Mouse (Mus musculus) spleen, adult 2 months (tissue): ENCODE data around the gene Tmem151b. TPM values are rescaled to one million over a fixed set of nuclear protein-coding genes. Genes with fewer than 3 reads are reported as not detected.

Experiments
- DNase-seq, 2 experiments: peaks; one replicate each; pipeline versions ENCODE4 v3.0.0 to v3.0.0-alpha.2; 2012 to 2021; ENCODE audit warnings: low spot score in 2 of 2, low read depth in 1 of 2
- H3K27ac ChIP-seq: fragments of 200-500 bp; 2 replicates; pipeline ENCODE4 v1.5.1; 2012; ENCODE audit warnings: low read length, inconsistent platforms; ENCODE audit not compliant: insufficient read depth
- H3K27me3 ChIP-seq: fragments of 200-500 bp; 2 replicates; pipeline ENCODE4 v1.6.1; 2012; ENCODE audit warnings: mild to moderate bottlenecking, moderate library complexity, low read length, inconsistent platforms; ENCODE audit not compliant: control insufficient read depth, insufficient read depth
- H3K36me3 ChIP-seq: fragments of 200-500 bp; 2 replicates; pipeline ENCODE4 v1.6.1; 2012; ENCODE audit warnings: mild to moderate bottlenecking, low read length, inconsistent platforms; ENCODE audit not compliant: control insufficient read depth, insufficient read depth
- H3K4me1 ChIP-seq: fragments of 200-500 bp; 2 replicates; pipeline ENCODE4 v1.6.1; 2011; ENCODE audit warnings: inconsistent platforms; ENCODE audit not compliant: control insufficient read depth, insufficient read depth, insufficient read length
- H3K4me3 ChIP-seq: fragments of 200-500 bp; 2 replicates; pipeline ENCODE4 v1.5.1; 2011; ENCODE audit warnings: mild to moderate bottlenecking, inconsistent platforms; ENCODE audit not compliant: insufficient read depth, insufficient read length; ENCODE audit errors: extremely low read depth
- CTCF ChIP-seq: fragments of 200-500 bp; IDR thresholded peaks from 2 replicates; pipeline ENCODE4 v1.5.1; 2011; ENCODE audit warnings: mild to moderate bottlenecking, inconsistent platforms; ENCODE audit not compliant: insufficient read depth, insufficient read length, insufficient replicate concordance; ENCODE audit errors: extremely low read depth
- POLR2A ChIP-seq: fragments of 200-500 bp; IDR thresholded peaks from 2 replicates; pipeline ENCODE4 v1.6.1; 2011; ENCODE audit warnings: low read depth, low read length, inconsistent platforms
- WGBS: fragments of 180-500 bp; shearing (Covaris S2); methylation state at CpG from one replicate; pipeline ENCODE4 v1.1.7; 2018; 5-methylcytosine and 5-hydroxymethylcytosine counted together
- polyA plus RNA-seq: library from polyadenylated mRNA; depleted of rRNA; stranded (reverse); fragments of >200 nt; gene quantifications from 2 replicates; pipeline ENCODE4 v1.2.3, GENCODE M21; 2012

The Tmem151b gene
- polyA plus RNA-seq, 1 experiment, result 2.3 TPM

DNA sequence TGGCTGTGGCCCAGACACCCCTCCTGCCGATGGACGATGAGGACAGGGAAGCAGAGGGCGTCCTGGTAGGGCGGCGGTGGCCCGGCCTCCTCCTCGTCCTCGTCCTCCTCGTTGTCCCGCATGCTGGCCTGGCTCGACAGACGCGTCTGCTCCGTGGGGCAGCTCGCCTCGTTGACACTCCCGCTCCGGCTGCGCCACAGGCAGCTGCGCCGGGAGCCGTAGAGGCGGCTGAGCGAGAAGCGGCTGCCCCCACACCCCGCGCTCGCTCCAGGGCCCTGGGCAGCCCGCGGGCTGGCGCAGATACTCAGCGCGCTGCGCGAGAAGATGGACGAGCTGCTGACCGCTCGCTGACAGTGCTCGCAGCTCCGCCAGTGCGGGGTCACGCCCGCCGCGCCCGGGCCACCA is 4.6 kb downstream of the Tmem151b start:
- no peak for DNase-seq
- WGBS, result 23% methylated on average over 46 of the region's 46 CpGs

GRCm38 (mm10) chr17:45544001-45544872 is 5.2 kb downstream of the Tmem151b start:
- H3K4me3 ChIP-seq, result no peak overlapping the region
- 15% methylated on average over 24 of the region's 24 CpGs for WGBS

More for the DNA sequence above, 4.6 kb downstream of the Tmem151b start:
- H3K27me3 ChIP-seq, result peaks cover 24% of the 10 kb centered on the region
- H3K4me1 ChIP-seq, result peaks cover 15% of the 10 kb centered on the region; the same call in 1 of the 2 replicates
- TF ChIP-seq CTCF (no peak), POLR2A (no peak)
- no peak overlapping the region for H3K27ac ChIP-seq
- H3K4me3 ChIP-seq, result no peak overlapping the region
- H3K36me3 ChIP-seq, result no peaks in the 10 kb centered on the region

GRCm38 (mm10) chr17:45543115-45543514 is 6.4 kb downstream of the Tmem151b start:
- DNase-seq, result no peak
- peaks cover 11% of the 10 kb centered on the region for H3K27me3 ChIP-seq
- no peaks in the 10 kb centered on the region for H3K36me3 ChIP-seq
- TF ChIP-seq CTCF (no peak), POLR2A (no peak)
- H3K4me3 ChIP-seq, result no peak overlapping the region
- peaks cover 10% of the 10 kb centered on the region; the same call in 1 of the 2 replicates for H3K4me1 ChIP-seq
- WGBS, result 37% methylated on average over 1 of the region's 1 CpGs
- H3K27ac ChIP-seq, result no peak overlapping the region

More at GRCm38 (mm10) chr17:45544001-45544872, 5.2 kb downstream of the Tmem151b start:
- no peak overlapping the region for H3K27ac ChIP-seq
- H3K4me1 ChIP-seq, result peaks cover 13% of the 10 kb centered on the region; the same call in 1 of the 2 replicates
- TF ChIP-seq CTCF, result no peak
- TF ChIP-seq POLR2A, result no peak
- no peak for DNase-seq
- H3K36me3 ChIP-seq, result no peaks in the 10 kb centered on the region
- peaks cover 18% of the 10 kb centered on the region for H3K27me3 ChIP-seq

DNA sequence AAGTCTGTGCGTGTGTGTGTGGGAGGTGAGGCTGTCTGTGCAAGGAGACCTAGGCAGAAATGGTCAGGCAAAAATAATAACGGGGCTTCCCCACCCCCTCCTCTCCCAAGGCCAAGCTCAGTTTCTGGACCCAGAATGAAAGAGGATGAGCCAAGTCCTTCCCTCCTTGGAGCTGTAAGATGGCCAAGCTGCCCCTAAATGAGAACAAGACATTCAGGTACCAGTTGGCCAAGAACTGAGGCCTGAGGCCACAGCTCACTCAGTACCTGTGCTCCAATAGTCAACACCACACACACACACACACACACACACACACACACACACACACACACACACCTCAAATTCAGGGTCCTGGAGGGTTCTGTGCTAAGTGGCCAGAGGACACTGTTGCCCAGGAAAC is 6.8 kb downstream of the Tmem151b start:
- Histone ChIP-seq H3K4me1 (peaks cover 10% of the 10 kb centered on the region; the same call in 1 of the 2 replicates), H3K4me3 (no peak overlapping the region), H3K27ac (no peak overlapping the region), H3K27me3 (peaks cover 11% of the 10 kb centered on the region), H3K36me3 (no peaks in the 10 kb centered on the region)
- TF ChIP-seq CTCF, result no peak
- DNase-seq, result no peak
- 68% methylated on average over 2 of the region's 2 CpGs for WGBS

DNA sequence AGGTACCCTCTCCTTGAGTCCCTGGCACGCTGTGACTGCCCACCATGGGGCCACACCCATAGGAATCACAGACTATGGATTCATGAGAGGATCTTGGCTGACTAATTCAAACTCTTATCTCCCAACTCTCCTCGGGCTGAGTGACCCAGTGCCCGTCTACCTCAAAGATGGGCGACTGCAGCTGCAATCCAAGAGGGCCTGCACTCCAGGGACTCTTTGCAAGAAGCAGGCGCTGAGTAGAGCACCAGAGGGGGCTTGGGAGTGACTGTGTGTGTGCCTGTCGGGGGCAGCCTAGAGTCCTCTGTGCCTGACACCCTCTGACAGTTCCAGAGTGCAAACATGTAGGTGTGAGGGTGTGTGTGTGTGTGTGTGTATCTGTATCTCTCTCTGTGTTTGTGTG is 7.3 kb downstream of the Tmem151b start:
- Histone ChIP-seq H3K4me1 (peaks cover 10% of the 10 kb centered on the region; the same call in 1 of the 2 replicates), H3K4me3 (no peak overlapping the region), H3K27me3 (peaks cover 11% of the 10 kb centered on the region), H3K27ac (no peak overlapping the region), H3K36me3 (no peaks in the 10 kb centered on the region)
- DNase-seq, result no peak
- no peak for TF ChIP-seq POLR2A
- no peak for TF ChIP-seq CTCF
- WGBS, result 37% methylated on average over 6 of the region's 6 CpGs

DNA sequence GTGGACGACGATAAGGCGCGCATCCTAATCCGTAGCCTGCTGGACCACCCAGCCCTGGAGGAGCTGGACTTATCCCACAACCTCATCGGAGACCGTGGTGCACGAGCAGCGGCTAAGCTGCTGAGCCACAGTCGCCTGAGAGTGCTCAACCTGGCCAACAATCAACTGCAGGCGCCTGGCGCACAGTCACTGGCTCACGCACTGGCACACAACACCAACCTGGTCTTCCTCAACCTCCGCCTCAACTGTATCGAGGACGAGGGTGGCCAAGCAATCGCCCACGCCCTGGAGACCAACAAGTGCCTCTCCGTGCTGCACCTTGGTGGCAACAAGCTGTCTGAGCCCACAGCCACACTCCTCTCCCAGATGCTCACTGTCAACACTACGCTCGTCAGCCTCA is 9.8 kb downstream of the Tmem151b start:
- H3K27ac ChIP-seq, result no peak overlapping the region
- no peak for DNase-seq
- H3K4me3 ChIP-seq, result no peak overlapping the region
- peaks cover 6% of the 10 kb centered on the region; the same call in 1 of the 2 replicates for H3K27me3 ChIP-seq
- TF ChIP-seq CTCF (no peak), POLR2A (no peak)
- 81% methylated on average over 21 of the region's 21 CpGs for WGBS
- no peaks in the 10 kb centered on the region for H3K36me3 ChIP-seq
- no peaks in the 10 kb centered on the region for H3K4me1 ChIP-seq

DNA sequence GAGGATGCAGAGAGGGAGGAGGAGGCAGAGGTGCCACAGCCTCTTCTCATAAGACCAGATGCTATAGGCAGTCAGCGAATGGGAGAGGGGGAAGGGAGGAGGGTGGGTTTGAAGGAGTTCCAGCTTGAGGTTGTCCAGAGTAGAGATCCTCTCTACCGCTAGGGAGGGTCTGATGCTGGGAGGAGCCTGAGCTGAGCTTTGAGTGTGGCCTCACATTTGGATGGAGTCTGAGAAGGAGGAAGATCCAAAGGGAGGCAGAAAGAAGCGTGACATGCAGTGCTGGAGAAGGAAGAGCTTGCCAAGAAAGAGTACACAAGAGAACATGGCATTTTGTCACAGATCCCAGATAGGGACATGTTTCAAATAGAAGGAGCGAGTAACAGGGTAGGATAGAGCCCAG is 11.1 kb downstream of the Tmem151b start:
- Histone ChIP-seq H3K36me3 (no peaks in the 10 kb centered on the region), H3K27me3 (peaks cover 1% of the 10 kb centered on the region; the same call in 1 of the 2 replicates), H3K4me1 (no peaks in the 10 kb centered on the region), H3K27ac (no peak overlapping the region), H3K4me3 (no peak overlapping the region)
- 61% methylated on average over 4 of the region's 4 CpGs for WGBS
- no peak for TF ChIP-seq CTCF
- TF ChIP-seq POLR2A, result no peak
- no peak for DNase-seq
